Mouse (Mus musculus): ENCODE data around the gene Ror1.
A peak's percentile ranks its signal among the peaks of the same experiment; 100 is the strongest.

Gene Ror1

DNA sequence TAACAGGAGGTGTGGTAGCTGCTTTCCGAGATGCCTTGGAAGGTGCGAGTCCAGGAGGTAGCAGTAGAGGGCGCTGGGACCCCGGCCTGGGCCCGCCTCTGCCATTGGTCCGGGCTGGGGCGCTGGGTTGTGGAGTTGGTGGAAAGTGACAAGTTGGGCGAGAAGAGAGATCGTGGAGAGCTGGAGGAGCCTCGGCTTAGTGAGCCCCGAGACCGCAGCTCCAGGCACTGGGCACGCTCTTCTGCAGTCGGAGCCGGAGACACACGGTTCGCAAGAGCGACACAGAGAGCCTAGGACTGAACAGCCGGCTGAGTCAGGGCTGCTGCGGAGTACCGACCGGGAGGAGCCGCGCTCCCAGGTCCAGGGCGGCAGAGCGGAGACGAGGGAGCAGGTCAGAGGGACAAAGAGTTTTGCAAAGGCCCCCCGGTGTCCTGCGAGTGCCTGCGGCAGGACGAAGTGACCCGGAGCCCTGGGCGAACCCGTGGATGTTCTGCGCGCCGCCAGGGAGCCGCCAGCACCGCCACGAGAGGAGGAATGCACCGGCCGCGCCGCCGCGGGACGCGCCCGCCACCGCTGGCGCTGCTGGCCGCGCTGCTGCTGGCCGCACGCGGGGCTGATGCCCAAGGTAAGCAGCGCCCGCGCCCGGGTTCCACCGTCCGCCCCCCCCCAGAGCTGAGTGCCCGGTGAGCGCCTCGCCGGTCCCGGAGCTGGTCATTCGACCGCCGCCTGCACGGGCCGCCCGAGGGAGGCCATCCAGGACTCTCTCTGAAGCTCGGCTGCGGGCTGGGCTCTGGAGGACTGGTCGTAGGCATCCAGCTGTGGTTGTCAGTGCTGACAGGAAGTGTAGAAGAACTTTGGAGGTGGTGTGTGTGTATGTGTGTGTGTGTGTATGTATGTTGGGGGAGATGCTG, at the start of gene Ror1:
Gene Ror1, plus strand, starts transcription at position 107 of the 911 bp plus-strand sequence.
- peak; percentile 13 to 29 for DNase-seq (ENCODE audit: low spot score in 2 of 2)

DNA sequence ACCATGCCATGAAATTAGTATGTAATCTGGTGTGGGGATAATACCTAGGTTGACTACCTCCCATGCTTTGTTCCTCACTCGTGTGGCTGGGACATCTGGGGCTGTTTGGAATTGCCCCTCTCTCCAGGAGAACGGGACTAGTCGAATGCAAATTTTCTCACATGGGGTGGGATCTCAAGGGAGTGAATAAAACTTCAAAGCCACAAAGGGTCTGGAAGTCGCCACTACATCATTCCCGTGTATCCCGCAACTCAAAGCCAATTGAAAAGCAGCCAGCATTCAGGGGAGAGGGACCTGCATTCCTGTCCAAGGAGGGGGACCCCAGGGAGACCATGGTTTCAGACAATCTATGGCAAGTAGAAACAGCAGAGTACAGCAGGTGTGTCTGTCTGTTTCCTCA, 48.5 kb upstream of the Ror1 start:
- no peak for DNase-seq (ENCODE audit: low spot score in 2 of 2)

DNA sequence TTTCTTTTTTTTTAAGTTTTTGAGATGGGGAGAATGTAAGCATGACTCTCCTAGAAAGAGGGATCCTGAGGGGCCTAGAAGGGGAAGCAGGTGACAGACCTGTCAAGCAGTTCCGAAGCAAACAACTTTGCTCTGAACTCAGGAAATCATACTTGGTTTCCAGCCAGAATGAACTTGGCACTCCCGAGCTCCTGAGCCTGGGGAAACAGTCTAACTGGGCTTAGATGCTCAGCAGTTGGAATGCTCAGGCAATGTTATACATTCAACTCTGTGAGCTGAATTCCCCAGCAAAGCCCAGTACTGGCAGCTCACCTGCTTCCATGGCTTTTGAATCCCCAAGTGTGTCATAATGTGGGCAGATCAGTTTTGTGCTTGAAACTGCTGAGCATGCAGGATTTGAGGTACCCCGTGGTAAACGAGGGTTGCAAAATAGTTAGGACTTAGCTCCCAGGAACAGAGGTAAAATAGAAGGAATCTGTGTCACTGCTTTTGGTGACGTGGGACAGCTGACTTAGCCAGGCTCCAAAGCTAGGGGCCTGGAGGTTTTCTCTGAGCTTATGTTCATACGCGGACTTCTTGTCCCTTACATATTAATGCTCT, 47.1 kb upstream of the Ror1 start:
- DNase-seq (ENCODE audit: low spot score in 2 of 2) = no peak

DNA sequence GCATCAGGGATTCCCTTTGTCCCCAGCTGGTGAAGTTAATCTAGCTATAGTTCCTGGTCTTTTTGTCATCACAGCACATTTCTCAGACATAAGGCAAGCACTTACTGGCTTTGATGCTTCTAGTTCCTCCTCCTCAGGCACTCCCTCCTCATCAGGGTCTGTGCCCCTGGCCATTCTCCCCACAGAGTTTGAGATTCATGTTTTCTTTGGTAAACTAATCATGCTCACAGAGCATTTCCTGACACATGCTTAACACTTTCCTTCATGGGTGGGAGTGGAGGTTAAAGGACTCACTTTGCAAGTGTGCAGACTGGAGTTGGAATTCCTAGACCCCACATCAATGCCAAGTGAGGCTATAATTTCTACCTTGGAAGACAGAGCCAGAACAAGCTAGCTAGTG, 43.8 kb upstream of the Ror1 start:
- no peak for DNase-seq (ENCODE audit: low spot score in 2 of 2)

DNA sequence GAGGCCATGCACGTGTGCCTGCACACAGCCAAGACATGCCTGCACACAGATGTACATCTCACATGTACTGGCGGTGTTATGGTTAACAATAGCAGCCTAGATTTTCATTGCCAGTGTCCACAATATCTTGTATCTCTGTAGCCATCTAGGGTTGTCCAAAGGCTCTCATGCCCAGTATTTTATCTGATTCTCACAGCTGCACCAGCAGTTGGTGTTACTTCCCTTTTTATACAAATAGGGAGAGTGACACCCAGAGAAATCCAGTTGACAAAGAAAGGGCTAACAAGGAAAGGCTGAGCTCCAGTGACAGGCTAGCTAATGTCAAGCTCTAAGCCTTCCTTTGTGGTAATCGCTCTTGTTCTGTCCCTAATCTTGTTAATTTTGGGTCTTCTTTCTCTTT, 43.3 kb upstream of the Ror1 start:
- no peak for DNase-seq (ENCODE audit: low spot score in 2 of 2)

DNA sequence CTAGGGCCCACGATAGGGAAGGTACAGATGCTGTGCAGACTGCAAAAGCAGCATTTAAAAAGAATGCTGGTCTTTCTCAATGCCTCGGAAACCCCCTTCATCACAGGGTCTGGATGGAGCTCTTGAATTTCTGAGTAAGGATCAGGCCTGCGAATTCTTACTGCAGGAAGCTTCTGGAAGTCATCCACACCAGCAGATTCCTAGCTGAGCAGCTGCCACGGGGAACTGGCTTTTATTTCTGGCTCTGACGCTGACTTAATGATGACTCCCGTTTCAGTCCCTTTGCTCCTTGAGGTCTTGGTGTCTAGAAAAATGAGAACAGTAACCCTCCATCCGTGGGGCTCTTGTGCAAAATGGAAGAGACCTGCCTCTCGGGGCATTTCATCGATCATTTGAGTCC, 39.5 kb upstream of the Ror1 start:
- DNase-seq (ENCODE audit: low spot score in 2 of 2) = no peak

DNA sequence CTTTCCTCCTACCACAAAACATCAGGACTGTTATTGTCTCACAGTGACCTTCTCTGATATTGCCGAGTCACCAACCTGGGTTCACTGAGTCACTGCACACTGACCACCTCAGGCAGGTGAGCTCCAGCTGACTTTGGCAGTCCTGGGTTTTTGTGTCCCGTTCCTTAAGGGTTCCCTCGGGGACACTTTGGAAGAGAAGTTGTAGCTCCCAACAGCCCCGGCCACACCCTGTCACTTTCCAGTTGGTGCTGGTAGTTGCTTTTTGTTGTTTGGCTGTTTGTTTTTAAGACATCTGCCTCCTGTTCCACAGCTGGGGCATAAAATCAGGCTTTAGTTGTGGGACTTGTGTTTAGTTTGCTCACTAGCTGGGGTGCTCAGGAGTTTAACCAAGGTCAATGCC, 39.1 kb upstream of the Ror1 start:
- no peak for DNase-seq (ENCODE audit: low spot score in 2 of 2)

DNA sequence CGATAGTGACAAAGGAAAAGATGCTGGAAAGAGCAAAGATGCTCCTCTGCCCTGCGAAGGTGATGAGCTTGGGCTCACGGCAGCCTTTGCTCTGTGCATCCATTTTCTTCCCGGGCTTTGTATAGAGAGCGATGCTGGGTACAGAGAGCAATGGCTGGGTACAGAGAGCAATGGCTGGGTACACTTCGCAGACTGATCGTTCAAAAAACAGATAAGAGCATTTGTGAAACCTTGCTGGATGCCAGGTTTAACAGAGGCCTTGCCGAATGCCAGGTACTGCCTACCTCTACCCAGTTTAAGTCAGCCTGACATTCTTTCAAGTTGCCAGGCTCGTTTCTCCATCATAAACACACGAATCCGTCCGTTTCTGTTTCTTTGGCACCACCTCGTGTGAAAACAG, 38.2 kb upstream of the Ror1 start:
- no peak for DNase-seq (ENCODE audit: low spot score in 2 of 2)

DNA sequence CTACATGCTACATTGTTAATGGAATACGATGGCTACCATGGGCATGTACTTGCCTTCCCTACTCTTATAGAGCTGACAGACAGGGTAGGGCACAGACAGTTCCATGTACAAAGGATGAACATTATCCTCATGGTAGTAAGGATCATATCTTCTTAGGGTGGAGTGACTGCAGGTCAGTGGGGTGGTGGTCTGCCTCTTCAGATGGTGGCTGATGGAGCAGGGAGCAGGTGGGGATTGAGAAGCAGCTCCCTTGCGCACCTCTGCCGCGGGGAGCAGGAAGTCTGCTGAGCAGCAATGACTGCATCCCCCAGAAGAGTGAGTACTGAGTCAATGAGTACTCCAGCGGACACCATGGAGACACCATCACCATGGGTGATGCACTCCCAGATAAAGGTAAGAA, 37.0 kb upstream of the Ror1 start:
- DNase-seq (ENCODE audit: low spot score in 2 of 2) = no peak

DNA sequence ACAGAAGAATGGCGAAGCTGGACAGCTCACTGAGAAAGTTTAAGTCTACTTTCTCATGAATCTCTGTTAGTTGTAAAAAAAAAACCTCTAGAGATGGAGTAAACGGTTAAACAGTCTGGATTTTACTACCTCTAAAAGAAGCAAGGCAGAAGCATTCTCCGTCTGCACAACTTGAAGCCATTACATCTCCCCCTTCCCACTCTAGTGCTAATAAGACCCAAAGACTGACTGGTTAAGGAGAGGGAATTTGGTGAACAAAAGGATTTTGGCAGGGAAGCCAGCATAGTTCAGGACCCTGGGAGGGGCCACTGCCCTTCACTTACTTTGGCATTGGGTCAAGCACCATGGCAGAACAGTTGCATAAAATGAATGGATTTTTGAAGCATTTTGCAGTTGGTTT, 35.8 kb upstream of the Ror1 start:
- no peak for DNase-seq (ENCODE audit: low spot score in 2 of 2)

DNA sequence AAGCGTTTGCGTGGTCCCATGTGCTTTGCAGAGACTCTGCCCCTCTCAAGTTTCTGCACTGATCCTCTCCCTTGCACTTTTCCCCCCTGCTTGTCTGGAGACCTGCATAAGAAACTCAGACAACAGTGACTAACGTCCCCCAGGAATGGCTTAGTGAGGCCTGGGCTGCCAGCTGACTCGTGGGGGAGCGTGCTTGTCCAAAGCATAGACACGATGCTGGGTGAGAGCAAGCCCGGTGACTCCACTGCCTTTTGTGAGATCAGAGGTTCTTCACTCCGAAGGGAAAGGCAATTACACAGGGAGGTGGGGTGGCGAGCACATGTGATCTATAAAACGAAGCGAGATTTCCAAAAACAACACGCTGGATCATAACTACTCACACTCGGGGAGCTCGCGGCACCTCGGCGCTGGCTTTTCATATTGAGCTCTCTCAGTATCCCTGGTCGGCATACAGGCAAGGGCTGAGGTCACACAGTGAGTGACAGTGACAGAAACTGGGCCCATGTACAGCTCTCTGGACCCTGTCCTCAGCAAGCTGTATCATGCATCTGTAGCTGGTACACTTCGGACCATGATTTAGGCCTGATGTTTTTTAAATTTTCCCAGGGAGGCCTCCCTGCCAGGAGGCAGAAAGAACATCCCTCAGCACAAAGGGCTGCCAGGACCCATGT, 34.1 kb upstream of the Ror1 start:
- no peak for DNase-seq (ENCODE audit: low spot score in 2 of 2)

DNA sequence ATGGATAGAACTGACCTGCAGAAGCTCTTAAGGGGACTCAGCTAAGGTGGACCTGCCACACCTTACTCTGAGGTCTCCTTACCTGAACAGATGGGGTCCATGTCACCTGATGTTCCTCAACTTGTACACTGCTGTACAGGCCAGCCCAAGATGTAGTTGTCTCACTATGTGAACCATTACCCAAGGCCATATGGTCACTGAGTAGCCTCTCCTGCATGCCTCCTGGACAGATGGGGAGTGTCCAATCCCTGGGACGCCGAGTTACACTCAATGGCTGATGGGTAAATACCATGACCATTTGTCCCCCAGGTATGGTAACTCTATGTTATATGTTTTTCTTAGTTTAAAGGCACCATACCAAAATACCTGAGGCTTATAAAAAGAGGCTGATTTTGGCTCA, 29.9 kb upstream of the Ror1 start:
- DNase-seq (ENCODE audit: low spot score in 2 of 2) = no peak

DNA sequence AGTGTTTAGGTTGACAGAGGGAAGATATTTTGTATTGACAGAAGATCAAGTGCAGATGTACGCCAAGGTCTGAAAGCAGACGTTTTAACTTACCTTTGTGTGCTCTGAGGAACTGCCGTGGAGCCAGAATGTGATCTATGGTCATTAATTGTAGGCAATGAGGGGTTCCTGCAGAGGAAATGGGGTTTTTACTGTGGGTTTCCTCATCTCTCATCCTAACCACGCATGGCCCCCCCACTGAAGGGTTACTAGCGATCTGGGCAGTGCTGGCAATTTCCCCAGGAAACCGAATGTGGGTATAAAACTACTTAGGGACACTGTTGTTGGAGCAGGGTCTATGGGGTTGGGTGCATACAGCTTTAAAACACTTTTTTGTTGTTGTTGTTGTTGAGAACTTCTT, 25.5 kb upstream of the Ror1 start:
- DNase-seq (ENCODE audit: low spot score in 2 of 2) = no peak

DNA sequence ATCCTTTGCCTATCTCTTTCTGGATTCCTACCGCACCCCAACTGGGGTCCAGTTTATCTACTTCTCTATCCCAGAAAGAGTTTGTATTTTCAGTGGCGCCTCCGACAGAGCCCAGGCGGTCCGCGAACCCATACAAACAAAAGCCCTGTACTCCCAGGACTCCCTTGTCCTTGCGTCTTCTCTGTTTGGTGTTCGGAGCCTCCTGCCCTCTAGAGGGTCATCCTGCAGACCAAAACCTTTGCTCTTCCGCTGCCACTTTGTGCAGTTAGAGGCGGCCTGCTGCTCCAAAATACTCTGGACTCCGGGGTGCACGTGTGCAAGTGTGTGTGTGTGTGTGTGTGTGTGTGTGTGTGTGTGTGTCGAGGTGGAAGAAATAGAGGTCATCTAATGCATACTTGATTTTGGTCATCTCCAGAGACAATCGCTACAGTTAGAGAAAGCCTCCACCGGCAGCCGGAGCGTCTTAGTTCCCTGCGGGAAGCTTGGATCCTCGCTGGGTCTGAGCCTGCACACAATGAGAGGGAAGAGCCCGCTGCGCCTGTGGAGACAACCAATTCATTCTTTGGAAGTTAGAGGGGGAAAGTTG, 1.1 kb downstream of the Ror1 start:
- DNase-seq (ENCODE audit: low spot score in 2 of 2) = no peak

DNA sequence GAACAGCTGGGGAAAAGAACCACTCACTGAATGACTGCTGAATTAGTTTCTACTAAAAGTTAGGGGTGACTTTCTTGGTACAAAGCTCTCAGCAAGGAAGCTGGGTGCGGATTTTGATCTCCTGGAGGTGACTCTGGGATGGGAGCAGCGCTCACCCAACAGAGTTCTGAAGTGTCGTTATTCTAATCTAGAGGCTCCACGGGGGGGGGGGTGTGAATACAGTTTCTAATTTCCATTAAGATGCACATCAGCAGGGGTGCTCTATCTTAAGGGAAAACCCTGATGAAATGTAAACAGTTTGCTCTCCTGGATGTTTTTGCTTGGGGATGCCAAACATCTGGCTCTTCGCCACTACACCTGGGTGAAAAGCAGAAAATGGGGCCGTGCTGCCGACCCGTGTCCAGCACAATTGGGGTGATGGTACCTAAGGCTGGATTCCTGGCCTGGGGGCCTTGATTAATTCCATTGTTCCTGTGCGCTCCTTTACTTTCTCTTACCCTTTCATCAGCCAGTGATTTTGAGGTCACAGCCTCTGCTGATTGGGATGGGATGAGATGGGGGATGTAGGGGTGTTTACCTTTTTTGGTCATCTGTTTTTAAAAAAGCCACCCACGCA, 1.9 kb downstream of the Ror1 start:
- no peak for DNase-seq (ENCODE audit: low spot score in 2 of 2)

DNA sequence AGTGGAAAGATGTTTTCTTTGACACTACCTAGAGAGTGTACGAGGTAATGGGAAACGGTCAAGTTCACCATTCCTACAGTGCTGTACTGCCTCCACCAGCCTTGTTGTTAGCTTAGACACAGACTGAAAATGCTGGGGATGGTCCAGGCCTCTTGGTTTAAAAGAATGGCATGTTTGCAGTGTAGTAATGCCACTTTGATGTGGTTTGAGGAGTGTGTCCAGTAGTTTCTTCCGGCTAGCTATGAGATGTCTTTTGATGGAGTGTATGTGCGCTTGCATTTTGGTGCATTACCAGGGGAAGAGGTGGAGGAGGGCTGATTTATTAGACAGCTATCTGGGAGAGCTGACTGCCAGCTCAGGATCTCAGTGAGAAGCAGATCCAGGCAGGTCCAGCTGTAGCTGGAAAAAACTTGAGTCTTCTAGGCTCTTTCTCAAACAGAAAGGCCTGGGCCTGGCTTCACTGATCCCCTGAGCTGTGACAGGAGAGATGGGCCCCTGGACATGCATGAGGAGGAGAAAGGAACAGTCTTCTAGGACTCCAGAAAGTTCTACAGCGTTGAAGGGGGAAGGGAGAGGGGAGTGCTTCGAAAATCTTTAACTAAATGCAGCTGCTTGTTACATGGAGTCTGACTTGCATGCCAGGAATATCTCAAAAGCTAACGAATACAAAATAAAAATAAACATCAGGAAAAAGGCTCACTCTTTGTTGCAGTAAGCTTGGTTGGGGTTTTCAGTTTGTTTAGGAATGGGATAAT, 5.7 kb downstream of the Ror1 start:
- no peak for DNase-seq (ENCODE audit: low spot score in 2 of 2)

DNA sequence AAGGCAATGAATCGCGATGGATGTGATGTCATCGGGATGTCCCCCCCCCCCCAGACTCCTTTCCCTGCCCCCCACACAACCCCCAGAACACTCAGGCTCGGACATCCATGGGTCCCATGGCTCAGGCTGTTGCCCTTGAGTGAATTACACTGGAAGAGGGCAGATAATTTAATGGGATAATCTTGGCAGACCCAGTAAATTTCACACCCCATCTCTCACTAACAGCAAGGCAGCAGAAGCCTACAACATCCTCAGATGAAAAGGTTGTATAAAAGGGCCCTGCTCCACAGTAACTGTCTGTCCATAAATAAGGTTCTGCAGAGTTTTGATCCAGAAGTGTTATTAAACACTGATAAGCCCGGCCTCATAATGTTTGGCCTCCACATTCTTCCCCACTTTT, 6.3 kb downstream of the Ror1 start:
- no peak for DNase-seq (ENCODE audit: low spot score in 2 of 2)

DNA sequence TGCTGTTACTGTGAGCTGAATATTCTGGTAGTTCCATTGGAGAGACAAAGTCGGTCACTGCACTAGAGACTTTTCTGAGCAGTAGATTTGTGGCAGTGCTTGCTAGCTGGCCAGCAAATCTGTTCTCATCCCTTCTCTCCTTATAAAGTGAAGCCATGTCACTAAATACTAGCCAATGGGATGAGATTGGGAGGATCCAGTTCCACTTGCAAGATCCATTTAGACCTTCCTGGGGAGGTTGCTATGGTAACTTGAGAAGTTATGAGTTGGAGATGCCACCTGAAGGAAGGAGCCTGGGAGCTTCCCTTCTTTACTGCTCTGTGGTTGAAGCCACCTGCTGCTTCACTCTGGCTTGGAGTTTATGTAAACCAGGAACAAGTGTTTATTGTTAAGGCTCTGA, 8.7 kb downstream of the Ror1 start:
- no peak for DNase-seq (ENCODE audit: low spot score in 2 of 2)

DNA sequence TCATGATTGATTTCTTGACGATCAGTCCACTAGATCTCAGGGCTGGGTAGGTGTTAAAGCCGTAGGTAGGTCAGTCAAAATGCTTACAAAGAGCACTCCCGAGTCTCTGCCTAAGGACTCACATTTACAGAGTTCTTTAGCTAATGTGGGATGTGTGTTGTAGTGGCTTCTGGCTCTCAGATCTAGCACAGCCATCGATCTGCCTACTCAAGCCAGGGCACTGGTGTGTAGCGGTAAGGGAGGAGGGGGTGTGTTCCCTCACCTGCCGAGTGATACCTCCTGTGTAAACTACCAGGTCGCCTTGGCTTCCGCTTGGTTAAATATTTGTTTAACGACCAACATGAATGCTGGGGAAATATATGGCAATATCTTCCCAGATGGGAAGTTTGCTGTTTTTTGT, 12.0 kb downstream of the Ror1 start:
- no peak for DNase-seq (ENCODE audit: low spot score in 2 of 2)

DNA sequence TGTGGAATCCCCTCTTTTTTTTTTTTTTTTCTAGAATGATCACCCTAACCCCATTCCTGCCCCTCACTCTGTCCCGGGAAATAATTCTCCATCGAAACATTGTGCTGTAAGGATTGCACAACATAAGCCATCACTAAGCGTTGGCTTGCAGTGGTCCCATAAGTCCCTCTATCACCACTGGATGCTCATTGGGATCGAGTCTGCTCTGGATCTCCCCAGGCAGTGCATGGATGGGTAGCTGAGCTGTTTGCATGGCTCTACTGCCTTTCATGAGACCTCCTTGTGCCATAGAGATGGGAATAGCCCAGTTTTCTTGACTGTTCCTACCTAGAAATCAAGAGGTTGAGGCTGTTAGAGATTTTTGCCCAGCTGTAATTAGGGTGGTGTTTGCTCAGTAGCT, 13.0 kb downstream of the Ror1 start:
- no peak for DNase-seq (ENCODE audit: low spot score in 2 of 2)

DNA sequence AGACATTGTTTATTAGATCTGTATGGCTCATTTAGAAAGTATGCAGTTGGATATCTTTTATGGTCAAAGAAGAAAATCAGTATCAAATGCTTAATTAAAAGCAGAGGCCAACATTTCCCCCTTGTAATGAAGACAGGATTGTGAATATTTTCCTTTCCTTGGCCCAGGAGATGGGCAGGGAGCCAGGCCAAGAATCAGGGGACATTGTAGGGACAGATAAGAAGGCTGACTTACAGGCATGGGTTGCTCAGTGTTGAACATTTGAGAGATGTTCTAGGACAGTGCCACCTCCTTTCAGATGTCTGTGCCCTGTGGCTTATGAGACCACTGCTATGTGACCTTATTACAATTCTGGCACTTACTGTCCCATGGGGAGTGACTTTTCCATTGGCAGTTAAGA, 18.6 kb downstream of the Ror1 start:
- no peak for DNase-seq (ENCODE audit: low spot score in 2 of 2)
